Mouse (Mus musculus) mouse trophoblast stem cell (cell line): ENCODE results near the gene Spata5.
"Not testable (repeated sequence)": the region's sequence is repeated elsewhere in the genome, so short reads cannot be mapped to it uniquely, and the experiment has no call there.

Source experiments
- in situ Hi-C, 2 experiments: fragments of 300-500 bp; cut with MseI, MboI; formaldehyde crosslinking; loops; 2 replicates in 1 of 2; 3 replicates in 1 of 2; pipeline ENCODE4 v1.15.1; 2025

The Spata5 gene

GRCm38 (mm10) chr3:37510055-37511032 lies 90.6 kb downstream of the Spata5 start:
- in situ Hi-C loops: no loop called here

DNA sequence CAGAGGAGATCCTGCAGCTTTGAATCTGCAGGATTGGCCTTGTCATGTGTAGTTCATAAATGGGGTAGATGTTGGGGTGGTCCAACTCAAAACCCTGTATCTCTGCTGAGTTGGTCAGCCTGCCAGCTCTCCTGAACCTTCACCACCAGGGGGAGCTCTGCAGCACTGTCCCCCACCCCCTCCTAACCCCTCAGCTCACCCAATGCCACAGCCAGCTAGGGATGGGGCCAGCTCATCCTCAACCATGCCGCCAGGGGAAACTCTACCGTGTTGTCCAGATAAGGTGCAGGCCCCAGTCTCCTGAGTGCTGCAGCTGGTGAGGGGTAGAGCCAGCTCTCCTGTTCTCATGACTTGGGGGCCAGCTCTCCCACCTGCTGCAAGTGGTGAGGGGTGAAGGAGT lies 95.8 kb downstream of the Spata5 start:
- in situ Hi-C loops: no loop called here

DNA sequence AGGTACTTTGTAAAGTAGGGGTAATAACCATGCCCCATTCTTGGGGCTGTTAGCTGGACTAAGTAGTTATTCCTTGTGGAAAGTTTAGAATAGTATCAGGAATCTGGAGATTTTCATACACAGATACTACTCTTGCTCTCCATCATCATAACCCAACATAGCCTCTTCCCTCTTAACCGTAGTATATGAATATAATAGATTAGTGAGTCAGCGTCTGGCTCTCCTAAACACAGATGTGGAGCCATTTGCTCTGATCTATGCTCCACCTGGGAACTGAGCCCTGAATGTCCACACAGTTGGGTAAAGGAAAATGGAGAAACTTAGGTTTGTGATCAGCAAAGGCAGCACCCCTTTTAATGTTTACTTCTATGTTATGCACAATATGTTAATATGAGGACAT lies 96.7 kb downstream of the Spata5 start:
- in situ Hi-C loops: no loop called here

DNA sequence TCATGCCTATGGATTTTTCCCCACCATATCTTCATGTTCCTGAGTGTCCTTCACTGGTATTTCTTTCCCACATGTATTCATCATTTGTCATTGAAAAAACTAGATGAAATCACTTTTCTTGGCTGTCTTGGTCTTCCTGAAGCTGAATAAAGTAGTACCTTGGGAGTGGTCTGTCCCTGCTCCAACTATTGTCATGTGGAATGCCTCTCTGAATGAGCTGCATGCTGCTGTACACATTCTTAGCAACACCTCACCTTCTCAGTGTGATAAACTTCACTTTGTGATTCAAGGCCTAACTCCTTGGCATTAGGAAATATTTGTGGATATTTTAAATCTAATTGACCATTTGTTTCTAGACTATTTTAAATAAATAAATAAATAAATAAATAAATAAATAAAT lies 98.9 kb downstream of the Spata5 start:
- in situ Hi-C loops: no loop called here

DNA sequence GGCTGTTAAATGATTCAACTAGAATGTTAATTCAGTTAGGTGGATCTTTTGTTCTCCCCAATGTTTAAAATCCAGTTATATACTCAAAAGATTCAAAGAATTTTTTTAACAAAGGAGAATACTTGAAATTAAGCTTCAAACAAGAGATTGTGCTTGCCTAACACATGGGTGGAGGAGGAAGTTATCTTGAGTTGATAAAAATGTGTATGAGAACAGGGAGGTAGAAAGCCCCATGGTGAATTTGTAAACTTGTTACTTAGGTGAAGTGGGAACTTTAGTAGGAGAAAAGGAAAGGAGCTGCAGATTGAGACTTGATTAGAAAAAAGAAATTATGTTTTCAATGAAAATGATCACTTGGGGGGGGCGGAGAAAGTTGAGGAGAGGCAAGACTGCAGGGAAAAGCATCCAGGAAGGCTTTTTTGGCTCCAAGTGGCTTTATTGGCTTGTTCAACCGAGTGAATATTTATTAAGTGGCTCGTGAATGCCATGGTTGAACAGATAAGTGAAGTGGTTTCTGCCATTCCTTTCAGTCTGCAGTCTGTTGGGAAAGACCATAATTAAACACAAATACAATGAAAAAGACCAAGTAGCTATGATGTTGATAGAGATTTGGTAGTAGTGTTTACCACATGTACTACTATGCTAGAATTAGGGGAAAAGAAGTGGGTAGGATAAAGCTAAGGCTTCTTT lies 100.8 kb downstream of the Spata5 start:
- in situ Hi-C loops: no loop called here

GRCm38 (mm10) chr3:37532079-37532478 lies 112.4 kb downstream of the Spata5 start:
- in situ Hi-C loops: no loop called here

DNA sequence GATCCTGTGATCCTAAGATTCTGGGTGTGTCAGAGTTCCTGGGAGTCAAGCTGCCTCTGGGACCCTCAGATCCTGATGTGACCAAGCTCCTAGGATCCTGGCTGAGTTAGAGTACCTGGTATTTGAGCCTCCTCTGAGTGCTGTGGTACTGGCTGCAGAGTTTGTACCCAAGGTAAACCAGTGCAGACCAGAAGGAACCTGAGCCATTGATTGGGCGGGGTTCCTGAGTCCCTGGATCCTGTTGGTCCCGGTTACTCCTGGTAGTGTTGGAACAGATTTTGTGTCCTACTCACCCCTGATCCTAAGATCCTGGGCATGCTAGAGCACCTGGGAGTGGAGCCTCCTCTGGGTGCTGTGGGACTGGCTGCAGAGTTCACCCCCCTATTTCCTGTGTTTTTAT lies 121.0 kb downstream of the Spata5 start:
- in situ Hi-C loops: not testable (repeated sequence)

DNA sequence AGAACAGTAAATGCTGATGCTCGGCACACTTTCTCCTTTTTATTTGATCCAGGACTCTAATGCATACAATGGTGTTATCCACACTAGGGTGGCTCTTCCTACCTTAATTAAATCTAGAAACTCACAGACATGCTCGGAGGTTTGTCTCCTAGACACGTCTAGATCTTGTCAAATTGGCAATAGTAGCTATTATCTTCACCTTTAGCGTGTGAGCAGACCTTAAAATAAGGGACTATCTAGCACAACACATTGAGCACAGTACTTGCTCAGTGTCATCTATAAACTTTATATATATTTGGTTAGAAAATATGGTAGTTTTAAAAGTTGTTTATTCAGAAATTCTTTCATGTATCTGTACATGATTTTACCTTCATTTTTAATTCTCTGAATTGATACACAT lies 126.7 kb downstream of the Spata5 start:
- in situ Hi-C loops: no loop called here

DNA sequence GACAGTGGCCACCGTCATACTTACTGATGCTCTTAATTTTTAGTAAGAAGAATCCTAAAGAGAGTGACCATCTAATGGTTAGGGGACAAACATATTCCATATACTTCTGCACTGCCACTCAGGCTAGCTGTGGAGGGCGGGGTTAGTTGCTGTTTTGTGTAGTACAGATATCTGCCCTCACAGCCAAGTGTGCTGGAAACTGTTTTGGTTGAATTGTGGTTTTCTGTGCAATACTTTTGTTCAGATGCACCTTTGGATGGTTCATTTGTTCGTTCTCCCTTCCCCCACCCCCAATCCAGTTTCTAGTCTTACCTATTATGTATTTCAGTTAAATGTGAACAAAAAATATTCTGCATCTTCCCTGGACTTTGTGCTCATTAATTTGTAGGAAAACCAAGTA lies 130.5 kb downstream of the Spata5 start:
- in situ Hi-C loops: no loop called here

DNA sequence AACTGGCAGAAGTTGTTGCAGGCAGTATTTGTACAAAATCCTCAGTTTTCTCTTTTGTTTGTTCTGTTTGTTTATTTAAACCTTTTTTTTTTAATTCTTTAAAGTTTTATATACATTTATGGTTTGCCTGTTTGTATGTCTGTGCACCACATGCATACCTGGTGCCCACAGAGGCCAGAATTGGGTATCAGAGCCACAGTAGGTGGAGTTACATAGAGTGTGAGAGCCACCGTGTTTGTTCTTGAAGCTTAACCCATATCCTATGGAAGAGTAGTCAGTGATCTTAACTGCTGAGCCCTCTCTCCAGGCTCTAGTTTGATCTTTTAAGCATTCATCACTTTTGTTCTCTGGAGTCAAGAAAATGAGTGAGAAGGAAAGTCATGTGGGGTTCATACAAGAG lies 130.9 kb downstream of the Spata5 start:
- in situ Hi-C loops: no loop called here

DNA sequence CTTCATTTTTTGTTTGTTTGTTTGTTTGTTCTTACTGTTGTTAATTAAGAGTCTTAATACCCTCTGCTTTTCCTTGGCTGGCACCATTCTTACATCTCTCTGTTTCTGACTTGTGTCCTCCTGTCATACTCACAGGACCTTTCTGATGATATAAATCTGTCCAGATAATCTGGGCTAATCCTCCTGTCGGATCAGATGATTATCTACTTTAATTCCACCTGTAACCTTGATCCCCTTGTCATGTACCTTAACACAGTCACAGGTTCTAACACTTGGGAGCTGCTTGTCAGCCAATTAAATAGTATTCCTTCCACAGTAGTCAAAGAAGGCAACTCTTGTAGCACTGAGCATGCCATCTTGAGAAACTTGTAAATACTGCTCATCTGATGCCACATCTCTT lies 131.8 kb downstream of the Spata5 start:
- in situ Hi-C loops: no loop called here

GRCm38 (mm10) chr3:37552244-37552643 lies 132.5 kb downstream of the Spata5 start:
- in situ Hi-C loops: no loop called here

DNA sequence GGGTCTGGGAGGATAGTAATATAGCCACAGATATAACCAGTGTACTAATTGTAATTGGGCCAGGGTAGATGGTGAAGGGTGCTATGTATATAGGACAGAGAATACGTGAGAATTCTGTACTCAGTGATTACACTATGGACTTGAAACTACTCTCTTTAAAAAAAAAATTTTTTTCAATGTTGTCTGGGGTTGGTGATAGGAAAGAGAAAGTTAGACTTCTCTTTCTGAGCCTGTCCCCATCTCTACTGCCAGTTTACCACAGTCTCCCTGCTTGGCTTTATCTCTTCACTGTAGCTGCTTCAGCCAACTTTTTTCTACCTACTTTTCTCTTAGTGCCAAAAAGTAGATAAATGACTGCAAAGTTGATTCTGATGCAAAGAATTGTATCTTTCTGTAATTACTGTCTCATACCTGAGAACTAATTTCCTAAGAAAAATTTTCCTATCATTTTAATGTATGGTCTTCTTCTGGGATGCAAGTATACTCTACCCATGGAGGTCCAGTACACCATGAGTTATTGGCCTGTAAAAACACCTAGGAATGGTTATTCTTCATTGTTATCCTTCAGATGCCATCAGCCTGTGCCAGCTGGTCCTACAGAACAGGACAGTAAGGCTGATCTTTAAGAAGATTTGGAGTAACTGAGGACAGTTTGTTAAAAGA lies 133.8 kb downstream of the Spata5 start:
- in situ Hi-C loops: no loop called here

- in situ Hi-C loops: no loop called here
Measured at GRCm38 (mm10) chr3:37556412-37557113, 136.9 kb downstream of the Spata5 start.

- in situ Hi-C loops: no loop called here
Measured at GRCm38 (mm10) chr3:37557741-37558479, 138.2 kb downstream of the Spata5 start.

- in situ Hi-C loops: no loop called here
Measured at GRCm38 (mm10) chr3:37559339-37559738, 139.6 kb downstream of the Spata5 start.

DNA sequence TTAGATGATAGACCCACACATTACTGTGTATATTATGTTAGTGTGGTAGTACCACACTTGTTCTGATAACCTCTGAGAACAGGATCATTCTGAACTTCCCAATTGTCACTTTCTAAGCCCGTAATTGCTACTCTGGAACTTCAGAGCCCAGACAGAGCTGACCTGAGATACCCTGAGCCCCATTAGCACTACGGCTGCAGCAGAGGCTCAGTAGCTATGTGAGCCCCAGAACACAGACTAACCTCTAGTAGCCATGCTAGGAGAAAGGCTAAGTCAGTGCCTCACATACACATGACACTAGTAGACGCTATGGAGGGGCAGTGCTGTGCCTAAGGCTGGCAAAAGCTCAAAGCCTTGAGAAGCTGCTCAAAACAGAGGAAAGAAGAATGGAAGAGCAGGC lies 141.8 kb downstream of the Spata5 start:
- in situ Hi-C loops: no loop called here

GRCm38 (mm10) chr3:37566097-37566496 lies 146.4 kb downstream of the Spata5 start:
- in situ Hi-C loops: no loop called here

GRCm38 (mm10) chr3:37567505-37567904 lies 147.8 kb downstream of the Spata5 start:
- in situ Hi-C loops: no loop called here

GRCm38 (mm10) chr3:37568780-37569179 lies 149.1 kb downstream of the Spata5 start:
- in situ Hi-C loops: no loop called here
